In the genomic region with DNA sequence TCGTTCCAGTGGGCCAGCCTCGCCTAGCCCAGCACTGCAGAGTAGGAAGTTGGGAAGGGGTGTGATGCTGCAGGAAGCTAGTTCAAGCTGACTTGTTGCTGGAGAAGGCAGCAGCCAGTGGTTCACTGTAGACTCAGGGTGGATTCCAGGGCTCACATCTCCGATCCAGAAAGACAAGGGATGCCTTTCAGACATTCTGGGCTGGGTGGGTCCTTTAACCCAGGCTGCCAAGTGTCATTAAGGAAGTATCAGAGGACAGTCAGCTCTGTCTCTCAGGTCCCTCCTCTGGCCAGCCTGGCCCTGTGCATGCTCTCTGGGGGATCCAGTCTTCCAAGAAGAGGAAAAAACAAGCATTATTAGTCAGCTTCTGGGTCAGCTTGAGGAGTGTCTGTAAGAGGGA, we compare ENCODE assay signal across 25 mouse cellular contexts. TPM values are rescaled to one million over a fixed set of nuclear protein-coding genes. Genes with fewer than 3 reads are reported as not detected.
DNase-seq lines count a peak whose midpoint lies in the region; TF ChIP-seq lines count a peak whose summit lies in the region.
"Had no signal": no experiment of that assay in that cellular context is flagged by ENCODE, and none has a peak within 500 bp of the region (broad histone marks: within the 10 kb centered on the region; RNA-seq: fewer than 3 reads in every experiment).

No protein-coding gene starts in this region.

- H3K4me3 ChIP-seq in kidney, adult 2 months (ENCODE audit: insufficient read depth, low read depth, low read length) = no peak overlapping the region
- H3K4me3 ChIP-seq: embryonic facial prominence, embryonic 12.5 days; erythroblast, embryonic 14.5 days; forebrain, embryonic 13.5 days; heart, embryonic 15.5 days; hindbrain, embryonic 13.5 days; kidney, embryonic 15.5 days; limb, embryonic 12.5 days; liver, embryonic 13.5 days; lung, embryonic 15.5 days; megakaryocyte, embryonic 14.5 days; neural tube, embryonic 15.5 days had no signal

- no peaks in the 10 kb centered on the region for H3K27me3 ChIP-seq in kidney, adult 2 months (replicated peaks; ENCODE audit: control insufficient read depth, insufficient read depth, low read length)
- H3K27me3 ChIP-seq: embryonic facial prominence, embryonic 12.5 days; lung, embryonic 15.5 days; neural tube, embryonic 15.5 days had no signal

- H3K4me1 ChIP-seq in kidney, adult 2 months (ENCODE audit: control insufficient read depth, insufficient read depth, low read length) = peaks cover 19% of the 10 kb centered on the region
- H3K4me1 ChIP-seq: embryonic facial prominence, embryonic 12.5 days; limb, embryonic 12.5 days; liver, embryonic 13.5 days; neural tube, embryonic 15.5 days had no signal

- H3K36me3 ChIP-seq in kidney, adult 2 months (ENCODE audit: control insufficient read depth, insufficient read depth, low read length) = no peaks in the 10 kb centered on the region
- H3K36me3 ChIP-seq: embryonic facial prominence, embryonic 12.5 days; heart, embryonic 15.5 days; hindbrain, embryonic 13.5 days; kidney, embryonic 15.5 days; limb, embryonic 12.5 days; liver, embryonic 13.5 days; lung, embryonic 15.5 days; neural tube, embryonic 15.5 days had no signal

- TF ChIP-seq CTCF in kidney, adult 2 months (conservative IDR thresholded peaks at IDR 0.05; ENCODE audit: insufficient read depth, insufficient read length, low read depth, low read length) = no peak

- intact Hi-C loops in gastrocnemius, postnatal 14 days (cut with DNase I; ENCODE audit: low total_unique reads) = no loop called here
- intact Hi-C loops in heart, postnatal 36 days (cut with DNase I) = loop anchor here (2.0 kb wide), 1 partner anchor 27 kb away; a partner anchor contains a TSS

- H3K27ac ChIP-seq in kidney, adult 2 months (ENCODE audit: insufficient read depth, low read depth, low read length) = no peak overlapping the region
- H3K27ac ChIP-seq: embryonic facial prominence, embryonic 12.5 days; forebrain, embryonic 13.5 days; heart, embryonic 15.5 days; hindbrain, embryonic 13.5 days; kidney, embryonic 15.5 days; limb, embryonic 12.5 days; liver, embryonic 13.5 days; lung, embryonic 15.5 days; neural tube, embryonic 15.5 days had no signal

- TF ChIP-seq POLR2A in kidney, adult 2 months (IDR thresholded peaks at IDR 0.05; ENCODE audit: low read depth, low read length) = no peak

- DNase-seq in gastrocnemius, adult 18-20 months (ENCODE audit: low spot score) = peak; percentile 64
- no peak for DNase-seq in gastrocnemius, postnatal 10 days
- peak; percentile 49 for DNase-seq in kidney, adult 2 months
- DNase-seq in kidney, adult 9 months = no peak
- DNase-seq in gastrocnemius, postnatal 14 days = peak; percentile 40
- peak; percentile 32 to 45 for DNase-seq in heart, postnatal 36 days
- DNase-seq in adrenal gland, adult 8-10 months = no peak
- DNase-seq in retina, embryonic 14.5 days (ENCODE audit: low spot score) = no peak
- DNase-seq: adrenal gland, postnatal 10 days; cerebellum, adult 11 months; kidney, postnatal 4 days; layer of hippocampus, adult 9-11 months; liver, embryonic 13.5 days; midbrain, embryonic 14.5 days; thymus, adult 2 months had no signal

- WGBS in kidney, adult 2 months = 62% methylated on average over 3 of the region's 3 CpGs

RNA-seq across cellular contexts. Expression of a gene that starts 26.5 kb away (rescaled TPM):
- total RNA-seq in gastrocnemius, adult 18-20 months (2021) = 1 to 10 TPM; 2.6 to 3.0 TPM
- 10 to 100 TPM; 11.6 to 12.7 TPM for total RNA-seq in gastrocnemius, postnatal 10 days (2021)
- polyA plus RNA-seq in kidney, adult 2 months (2012; rRNA removed) = 22.0 and 28.7 TPM in 2 replicates
- total RNA-seq in gastrocnemius, postnatal 14 days (2021) = 1 to 10 TPM; 8.4 TPM
- 1 to 10 TPM; 5.2 to 6.3 TPM for total RNA-seq in heart, postnatal 36 days (2021)
- 10 to 100 TPM; 36.0 to 59.9 (median 52.3) TPM for total RNA-seq in adrenal gland, adult 8-10 months (2022)
- polyA plus RNA-seq: erythroblast, embryonic 14.5 days had no signal

Comparison
In these comparisons a context has a peak if more than half of its experiments do, and no peak if none do; other contexts are left out.
1. DNase-seq: peak in gastrocnemius, adult 18-20 months (single experiment), kidney, adult 2 months (single experiment), gastrocnemius, postnatal 14 days (single experiment) and heart, postnatal 36 days (2 of 2); none in gastrocnemius, postnatal 10 days (single experiment), kidney, adult 9 months (single experiment), adrenal gland, adult 8-10 months (single experiment) and retina, embryonic 14.5 days (single experiment).